Mouse (Mus musculus): ENCODE measurements around the gene Adcy6. TPM values are rescaled to one million over a fixed set of nuclear protein-coding genes. Genes with fewer than 3 reads are reported as not detected.

Adcy6 gene
- polyA plus RNA-seq, 1 experiment: 1.6 TPM

- Histone ChIP-seq H3K4me1 (ENCODE audit: control insufficient read depth) (peaks cover 75% of the 10 kb centered on the region), H3K9me3 (ENCODE audit: control insufficient read depth, low read length) (peaks cover 11% of the 10 kb centered on the region), H3K36me3 (ENCODE audit: control insufficient read depth) (peaks cover 37% of the 10 kb centered on the region), H3K4me3 (replicated peaks) (peak overlapping the region; percentile 86), H3K27me3 (ENCODE audit: control insufficient read depth) (peaks cover 13% of the 10 kb centered on the region)
- no peak for TF ChIP-seq TAL1 (IDR thresholded peaks at IDR 0.05; ENCODE audit: low read length)
- TF ChIP-seq GATA1 (IDR thresholded peaks at IDR 0.05; ENCODE audit: low read length): no peak
Observed at GRCm38 (mm10) chr15:98608058-98608783, 1.7 kb downstream of the Adcy6 start.

DNA sequence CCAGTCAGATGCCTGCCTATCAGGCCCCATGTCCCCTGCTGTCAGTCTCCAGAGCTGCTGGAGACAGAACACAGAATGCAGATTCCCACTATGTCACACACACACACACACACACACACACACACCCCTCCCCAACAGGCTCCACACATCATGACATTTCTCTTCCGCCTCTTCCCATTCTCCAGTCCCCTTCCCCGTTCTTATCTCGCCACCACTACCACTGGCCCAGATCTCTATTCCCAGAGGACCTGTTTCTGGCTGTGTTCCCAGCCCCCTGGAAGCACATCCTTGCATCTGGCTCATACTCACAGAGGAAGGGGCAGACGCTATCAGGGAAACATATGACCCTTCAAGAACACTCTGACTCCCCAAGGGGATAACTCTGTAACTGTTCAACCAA lies 2.3 kb downstream of the Adcy6 start:
- Histone ChIP-seq H3K4me1 (ENCODE audit: control insufficient read depth) (peaks cover 81% of the 10 kb centered on the region), H3K4me3 (replicated peaks) (peak overlapping the region; percentile 86), H3K9me3 (ENCODE audit: control insufficient read depth, low read length) (peaks cover 11% of the 10 kb centered on the region), H3K27me3 (ENCODE audit: control insufficient read depth) (peaks cover 13% of the 10 kb centered on the region), H3K36me3 (ENCODE audit: control insufficient read depth) (peaks cover 43% of the 10 kb centered on the region)
- no peak for TF ChIP-seq GATA1 (IDR thresholded peaks at IDR 0.05; ENCODE audit: low read length)
- TF ChIP-seq TAL1 (IDR thresholded peaks at IDR 0.05; ENCODE audit: low read length): no peak

GRCm38 (mm10) chr15:98606739-98607138 lies 3.1 kb downstream of the Adcy6 start:
- peak overlapping the region; percentile 86 for H3K4me3 ChIP-seq (replicated peaks)
- peaks cover 6% of the 10 kb centered on the region for H3K9me3 ChIP-seq (ENCODE audit: control insufficient read depth, low read length)
- H3K4me1 ChIP-seq (ENCODE audit: control insufficient read depth): peaks cover 90% of the 10 kb centered on the region
- no peak for TF ChIP-seq TAL1 (IDR thresholded peaks at IDR 0.05; ENCODE audit: low read length)
- TF ChIP-seq GATA1 (IDR thresholded peaks at IDR 0.05; ENCODE audit: low read length): no peak
- H3K36me3 ChIP-seq (ENCODE audit: control insufficient read depth): peaks cover 52% of the 10 kb centered on the region
- peaks cover 13% of the 10 kb centered on the region for H3K27me3 ChIP-seq (ENCODE audit: control insufficient read depth)

GRCm38 (mm10) chr15:98606051-98606536 lies 3.8 kb downstream of the Adcy6 start:
- TF ChIP-seq GATA1 (IDR thresholded peaks at IDR 0.05; ENCODE audit: low read length) (peak; percentile 98), TAL1 (IDR thresholded peaks at IDR 0.05; ENCODE audit: low read length) (peak; percentile 84)
- Histone ChIP-seq H3K9me3 (ENCODE audit: control insufficient read depth, low read length) (peaks cover 6% of the 10 kb centered on the region), H3K4me3 (replicated peaks) (peak overlapping the region; percentile 86), H3K27me3 (ENCODE audit: control insufficient read depth) (peaks cover 13% of the 10 kb centered on the region), H3K36me3 (ENCODE audit: control insufficient read depth) (peaks cover 58% of the 10 kb centered on the region), H3K4me1 (ENCODE audit: control insufficient read depth) (peaks cover 96% of the 10 kb centered on the region)

GRCm38 (mm10) chr15:98604041-98604575 lies 5.8 kb downstream of the Adcy6 start:
- H3K36me3 ChIP-seq (ENCODE audit: control insufficient read depth): peaks cover 78% of the 10 kb centered on the region
- peaks cover 96% of the 10 kb centered on the region for H3K4me1 ChIP-seq (ENCODE audit: control insufficient read depth)
- peak overlapping the region; percentile 66 for H3K4me3 ChIP-seq (replicated peaks)
- no peaks in the 10 kb centered on the region for H3K27me3 ChIP-seq (ENCODE audit: control insufficient read depth)
- TF ChIP-seq GATA1 (IDR thresholded peaks at IDR 0.05; ENCODE audit: low read length) (no peak), TAL1 (IDR thresholded peaks at IDR 0.05; ENCODE audit: low read length) (no peak)
- H3K9me3 ChIP-seq (ENCODE audit: control insufficient read depth, low read length): peaks cover 6% of the 10 kb centered on the region

DNA sequence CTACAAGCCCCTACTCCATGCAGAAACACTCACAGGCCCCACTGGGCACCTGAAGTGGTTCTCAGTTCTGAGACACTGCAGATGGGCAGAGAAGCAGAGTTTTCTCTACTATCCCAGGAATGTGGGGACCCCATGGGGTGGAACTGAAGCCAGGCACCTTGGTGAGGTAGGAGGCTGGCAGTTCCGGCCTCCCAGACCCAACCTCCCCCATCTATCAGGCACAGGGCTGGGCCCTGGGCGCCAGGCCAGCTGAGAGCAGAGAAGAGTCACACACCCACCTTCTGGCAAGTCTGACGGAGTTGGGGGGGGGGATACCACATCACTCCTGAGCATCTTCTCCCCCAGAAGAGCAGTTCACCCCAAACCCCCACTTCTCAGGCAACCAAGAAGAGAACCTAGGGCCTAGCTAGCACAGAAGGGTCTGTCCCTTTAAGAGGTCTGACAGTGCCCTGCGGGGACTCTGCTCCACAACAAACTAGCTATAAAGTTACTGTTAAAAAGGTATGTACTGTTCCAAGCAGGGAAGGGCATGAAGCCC lies 6.9 kb downstream of the Adcy6 start:
- H3K36me3 ChIP-seq (ENCODE audit: control insufficient read depth): peaks cover 87% of the 10 kb centered on the region
- TF ChIP-seq TAL1 (IDR thresholded peaks at IDR 0.05; ENCODE audit: low read length) (no peak), GATA1 (IDR thresholded peaks at IDR 0.05; ENCODE audit: low read length) (no peak)
- H3K27me3 ChIP-seq (ENCODE audit: control insufficient read depth): no peaks in the 10 kb centered on the region

DNA sequence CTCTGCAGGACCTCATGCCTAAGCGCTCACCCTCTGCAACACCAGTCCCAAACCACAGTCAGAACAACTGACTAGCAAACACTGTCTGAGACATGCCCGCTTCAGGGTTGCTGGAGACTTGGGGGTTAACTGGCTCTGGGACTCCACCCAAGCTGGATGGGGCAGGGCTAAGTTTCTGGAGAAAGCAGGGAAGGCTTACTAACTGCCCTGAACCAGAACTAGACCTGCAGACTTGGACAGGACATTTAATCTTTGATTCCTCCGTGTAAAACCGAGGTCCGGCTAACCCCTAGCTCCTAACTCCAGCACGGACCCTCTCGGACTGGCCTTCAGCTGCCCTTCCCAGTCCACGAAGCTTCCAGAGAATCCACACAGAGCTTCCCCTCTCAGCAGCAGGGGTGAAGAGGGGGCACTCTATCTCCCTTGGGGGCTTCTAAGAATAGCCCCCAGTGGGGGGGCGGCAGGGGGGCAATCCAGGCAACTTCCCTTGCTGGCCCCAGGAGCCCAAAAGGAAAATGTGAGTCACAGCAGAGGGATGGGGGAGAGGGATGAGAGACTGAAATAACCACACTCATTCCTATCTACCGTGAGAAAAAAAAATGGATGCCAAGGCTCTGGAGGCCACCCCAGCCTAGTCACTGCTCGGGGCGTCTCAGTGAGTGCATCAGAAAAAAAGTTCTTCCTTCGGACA lies 7.5 kb downstream of the Adcy6 start:
- Histone ChIP-seq H3K4me3 (replicated peaks) (peak overlapping the region; percentile 66), H3K9me3 (ENCODE audit: control insufficient read depth, low read length) (peaks cover 6% of the 10 kb centered on the region), H3K27me3 (ENCODE audit: control insufficient read depth) (no peaks in the 10 kb centered on the region), H3K4me1 (ENCODE audit: control insufficient read depth) (peaks cover 80% of the 10 kb centered on the region), H3K36me3 (ENCODE audit: control insufficient read depth) (peaks cover 93% of the 10 kb centered on the region)
- no peak for TF ChIP-seq GATA1 (IDR thresholded peaks at IDR 0.05; ENCODE audit: low read length)
- no peak for TF ChIP-seq TAL1 (IDR thresholded peaks at IDR 0.05; ENCODE audit: low read length)

More for the DNA sequence above, 6.9 kb downstream of the Adcy6 start:
- Histone ChIP-seq H3K4me3 (replicated peaks) (peak overlapping the region; percentile 66), H3K4me1 (ENCODE audit: control insufficient read depth) (peaks cover 87% of the 10 kb centered on the region), H3K9me3 (ENCODE audit: control insufficient read depth, low read length) (peaks cover 6% of the 10 kb centered on the region)

DNA sequence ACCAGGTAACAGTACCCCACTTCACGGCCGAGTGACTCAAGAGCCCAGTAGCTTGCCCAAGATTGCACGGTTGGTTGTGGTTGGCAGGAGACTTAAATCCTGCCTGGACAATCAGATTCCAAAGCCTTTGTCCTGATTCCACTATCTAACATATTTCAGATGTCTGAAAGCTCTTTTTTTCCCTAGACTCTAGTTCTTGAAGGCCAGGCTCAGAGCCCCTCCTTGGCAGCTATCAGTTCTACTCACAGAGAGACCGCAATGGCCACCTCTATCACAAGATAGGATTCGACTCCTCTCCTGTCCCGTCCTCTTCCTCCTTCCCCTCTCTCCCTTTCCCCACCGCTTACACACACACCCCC lies 8.1 kb downstream of the Adcy6 start:
- Histone ChIP-seq H3K27me3 (ENCODE audit: control insufficient read depth) (no peaks in the 10 kb centered on the region), H3K4me1 (ENCODE audit: control insufficient read depth) (peaks cover 75% of the 10 kb centered on the region), H3K9me3 (ENCODE audit: control insufficient read depth, low read length) (peaks cover 6% of the 10 kb centered on the region), H3K4me3 (replicated peaks) (peak overlapping the region; percentile 66), H3K36me3 (ENCODE audit: control insufficient read depth) (peaks cover 94% of the 10 kb centered on the region)
- no peak for TF ChIP-seq GATA1 (IDR thresholded peaks at IDR 0.05; ENCODE audit: low read length)
- TF ChIP-seq TAL1 (IDR thresholded peaks at IDR 0.05; ENCODE audit: low read length): no peak
